Mouse (Mus musculus) embryonic facial prominence, embryonic 13.5 days (tissue): ENCODE measurements around the gene Nsg1. TPM values are rescaled to one million over a fixed set of nuclear protein-coding genes. Genes with fewer than 3 reads are reported as not detected.
A peak's percentile ranks its signal among the peaks of the same experiment; 100 is the strongest.

Experiments
- ATAC-seq: fragments of 200-750 bp; cut with Nextera tagmentation; 2 replicates; pipeline ENCODE4 v1.8.0; 2017; ENCODE audit warnings: low read depth; ENCODE audit not compliant: insufficient number of reproducible peaks, insufficient read depth, low FRiP score, low TSS enrichment
- H3K27ac ChIP-seq: fragments of 300-500 bp; sonication (generic); 2 replicates; pipeline ENCODE4 v1.5.1; 2015; ENCODE audit warnings: moderate library complexity, mild to moderate bottlenecking, inconsistent platforms
- H3K27me3 ChIP-seq: fragments of 300-500 bp; sonication (generic); 2 replicates; pipeline ENCODE4 v1.6.1; 2015; ENCODE audit warnings: mild to moderate bottlenecking, inconsistent platforms
- H3K36me3 ChIP-seq: fragments of 300-500 bp; sonication (generic); 2 replicates; pipeline ENCODE4 v1.6.1; 2015; ENCODE audit warnings: mild to moderate bottlenecking, inconsistent platforms
- H3K4me1 ChIP-seq: fragments of 300-500 bp; sonication (generic); 2 replicates; pipeline ENCODE4 v1.6.1; 2015; ENCODE audit warnings: inconsistent platforms
- H3K4me2 ChIP-seq: fragments of 300-500 bp; sonication (generic); 2 replicates; pipeline ENCODE4 v1.6.1; 2015; ENCODE audit warnings: moderate library complexity, mild to moderate bottlenecking, inconsistent platforms
- H3K4me3 ChIP-seq: fragments of 300-500 bp; sonication (generic); 2 replicates; pipeline ENCODE4 v1.5.1; 2015; ENCODE audit warnings: mild to moderate bottlenecking, inconsistent platforms
- H3K9ac ChIP-seq: fragments of 300-500 bp; sonication (generic); 2 replicates; pipeline ENCODE4 v1.6.1; 2015; ENCODE audit warnings: mild to moderate bottlenecking, inconsistent platforms
- H3K9me3 ChIP-seq: fragments of 300-500 bp; sonication (generic); 2 replicates; pipeline ENCODE4 v1.6.1; 2016; ENCODE audit warnings: inconsistent platforms
- WGBS: fragments of 180-500 bp; shearing (Covaris S2); methylation state at CpG from one replicate; pipeline ENCODE4 v1.1.7; 2015; ENCODE audit warnings: mixed read lengths; 5-methylcytosine and 5-hydroxymethylcytosine counted together
- polyA plus RNA-seq: library from polyadenylated mRNA; unstranded; fragments of >200 nt; fragmentation: Nextera tagmentation; extraction: Ambion mirVana; gene quantifications from 2 replicates; pipeline ENCODE4 v1.2.1, GENCODE M21; 2015

The Nsg1 gene
- polyA plus RNA-seq, 1 experiment from 2014 or later = 169 TPM

- H3K4me3 ChIP-seq = no peak overlapping the region
- no peak overlapping the region for H3K4me2 ChIP-seq
- no peak overlapping the region for H3K9ac ChIP-seq
- no peaks in the 10 kb centered on the region for H3K27me3 ChIP-seq
- 80% methylated on average over 16 of the region's 16 CpGs for WGBS
- ATAC-seq = no peak
- no peaks in the 10 kb centered on the region for H3K9me3 ChIP-seq
- H3K4me1 ChIP-seq = no peaks in the 10 kb centered on the region
- no peaks in the 10 kb centered on the region for H3K36me3 ChIP-seq
- no peak overlapping the region for H3K27ac ChIP-seq
Observed at GRCm38 (mm10) chr5:38174256-38174912, 14.7 kb upstream of the Nsg1 start.

GRCm38 (mm10) chr5:38173766-38174165 is 14.1 kb upstream of the Nsg1 start:
- WGBS = 47% methylated on average over 5 of the region's 5 CpGs
- Histone ChIP-seq H3K4me3 (no peak overlapping the region), H3K4me2 (no peak overlapping the region), H3K36me3 (no peaks in the 10 kb centered on the region), H3K27me3 (no peaks in the 10 kb centered on the region), H3K4me1 (no peaks in the 10 kb centered on the region), H3K9me3 (no peaks in the 10 kb centered on the region), H3K9ac (no peak overlapping the region), H3K27ac (no peak overlapping the region)
- no peak for ATAC-seq

- Histone ChIP-seq H3K4me3 (no peak overlapping the region), H3K27ac (no peak overlapping the region), H3K27me3 (no peaks in the 10 kb centered on the region), H3K4me1 (no peaks in the 10 kb centered on the region; the same call in 1 of the 2 replicates), H3K9me3 (no peaks in the 10 kb centered on the region), H3K4me2 (no peak overlapping the region), H3K36me3 (no peaks in the 10 kb centered on the region), H3K9ac (no peak overlapping the region)
- 78% methylated on average over 11 of the region's 11 CpGs for WGBS
- ATAC-seq = no peak
Observed at GRCm38 (mm10) chr5:38168497-38168896, 8.8 kb upstream of the Nsg1 start.

GRCm38 (mm10) chr5:38158947-38159633 is 617 bp downstream of the Nsg1 start:
- Histone ChIP-seq H3K27ac (peak overlapping the region; percentile 81), H3K4me2 (peak overlapping the region; percentile 76), H3K27me3 (peaks cover 21% of the 10 kb centered on the region), H3K9me3 (no peaks in the 10 kb centered on the region), H3K4me3 (peak overlapping the region; percentile 86), H3K4me1 (peaks cover 21% of the 10 kb centered on the region), H3K36me3 (peaks cover 34% of the 10 kb centered on the region), H3K9ac (peak overlapping the region; percentile 93)
- ATAC-seq = peak; percentile 50
- WGBS = under 1% methylated on average over 68 of the region's 79 CpGs

- Histone ChIP-seq H3K9ac (peak overlapping the region; percentile 93), H3K4me2 (peak overlapping the region; percentile 76), H3K9me3 (no peaks in the 10 kb centered on the region), H3K27ac (peak overlapping the region; percentile 81), H3K4me3 (peak overlapping the region; percentile 86), H3K4me1 (peaks cover 21% of the 10 kb centered on the region), H3K36me3 (peaks cover 39% of the 10 kb centered on the region), H3K27me3 (peaks cover 21% of the 10 kb centered on the region)
- WGBS = 2% methylated on average over 17 of the region's 17 CpGs
- no peak for ATAC-seq
Observed at GRCm38 (mm10) chr5:38158501-38158946, 1.2 kb downstream of the Nsg1 start.

GRCm38 (mm10) chr5:38157481-38158020 is 2.2 kb downstream of the Nsg1 start:
- peaks cover 21% of the 10 kb centered on the region for H3K4me1 ChIP-seq
- 67% methylated on average over 9 of the region's 9 CpGs for WGBS
- ATAC-seq = no peak
- H3K9ac ChIP-seq = peak overlapping the region; percentile 93
- H3K27ac ChIP-seq = no peak overlapping the region
- peaks cover 21% of the 10 kb centered on the region for H3K27me3 ChIP-seq
- H3K4me2 ChIP-seq = peak overlapping the region; percentile 76
- peaks cover 49% of the 10 kb centered on the region for H3K36me3 ChIP-seq
- H3K9me3 ChIP-seq = no peaks in the 10 kb centered on the region
- peak overlapping the region; percentile 86 for H3K4me3 ChIP-seq

GRCm38 (mm10) chr5:38153636-38154035 is 6.1 kb downstream of the Nsg1 start:
- H3K4me2 ChIP-seq = no peak overlapping the region
- H3K4me3 ChIP-seq = no peak overlapping the region
- peaks cover 14% of the 10 kb centered on the region for H3K4me1 ChIP-seq
- no peaks in the 10 kb centered on the region for H3K27me3 ChIP-seq
- H3K27ac ChIP-seq = no peak overlapping the region
- peaks cover 88% of the 10 kb centered on the region for H3K36me3 ChIP-seq
- H3K9me3 ChIP-seq = no peaks in the 10 kb centered on the region
- WGBS = 87% methylated on average over 5 of the region's 5 CpGs
- no peak for ATAC-seq
- no peak overlapping the region; the same call in 1 of the 2 replicates for H3K9ac ChIP-seq

GRCm38 (mm10) chr5:38152201-38153108 is 7.3 kb downstream of the Nsg1 start:
- ATAC-seq = no peak
- no peak overlapping the region for H3K4me3 ChIP-seq
- no peak overlapping the region for H3K9ac ChIP-seq
- peaks cover 6% of the 10 kb centered on the region for H3K4me1 ChIP-seq
- peaks cover 99% of the 10 kb centered on the region for H3K36me3 ChIP-seq
- WGBS = 87% methylated on average over 10 of the region's 10 CpGs
- H3K9me3 ChIP-seq = no peaks in the 10 kb centered on the region
- no peak overlapping the region for H3K4me2 ChIP-seq
- H3K27me3 ChIP-seq = no peaks in the 10 kb centered on the region
- H3K27ac ChIP-seq = no peak overlapping the region

- Histone ChIP-seq H3K4me1 (no peaks in the 10 kb centered on the region), H3K27ac (no peak overlapping the region), H3K36me3 (peaks cover 99% of the 10 kb centered on the region), H3K27me3 (no peaks in the 10 kb centered on the region), H3K9me3 (no peaks in the 10 kb centered on the region), H3K9ac (no peak overlapping the region), H3K4me2 (no peak overlapping the region), H3K4me3 (no peak overlapping the region)
- 78% methylated on average over 3 of the region's 3 CpGs for WGBS
- ATAC-seq = no peak
Observed at GRCm38 (mm10) chr5:38151264-38151663, 8.4 kb downstream of the Nsg1 start.

GRCm38 (mm10) chr5:38146524-38146923 is 13.2 kb downstream of the Nsg1 start:
- no peak overlapping the region for H3K4me3 ChIP-seq
- no peak overlapping the region for H3K4me2 ChIP-seq
- peaks cover 96% of the 10 kb centered on the region for H3K36me3 ChIP-seq
- no peak for ATAC-seq
- no peaks in the 10 kb centered on the region for H3K9me3 ChIP-seq
- H3K9ac ChIP-seq = no peak overlapping the region
- no peak overlapping the region for H3K27ac ChIP-seq
- H3K4me1 ChIP-seq = no peaks in the 10 kb centered on the region
- no peaks in the 10 kb centered on the region for H3K27me3 ChIP-seq
- WGBS = 82% methylated on average over 6 of the region's 6 CpGs

- H3K4me1 ChIP-seq = no peaks in the 10 kb centered on the region
- H3K27ac ChIP-seq = no peak overlapping the region
- no peak for ATAC-seq
- peaks cover 97% of the 10 kb centered on the region for H3K36me3 ChIP-seq
- H3K27me3 ChIP-seq = no peaks in the 10 kb centered on the region
- H3K4me2 ChIP-seq = no peak overlapping the region
- no peak overlapping the region for H3K9ac ChIP-seq
- no peak overlapping the region for H3K4me3 ChIP-seq
- no peaks in the 10 kb centered on the region for H3K9me3 ChIP-seq
- 93% methylated on average over 6 of the region's 6 CpGs for WGBS
Observed at GRCm38 (mm10) chr5:38140893-38141292, 18.8 kb downstream of the Nsg1 start.
